ENCODE assay signal across 23 mouse cellular contexts in genomic region chr5:119663747-119664146, GRCm38 (mm10). TPM values are rescaled to one million over a fixed set of nuclear protein-coding genes. Genes with fewer than 3 reads are reported as not detected.
A peak's percentile ranks its signal among the peaks of the same experiment; 100 is the strongest.
DNase-seq lines count a peak whose midpoint lies in the region; ATAC-seq lines count a peak whose summit lies in the region.
"Had no signal": no experiment of that assay in that cellular context is flagged by ENCODE, and none has a peak within 500 bp of the region (broad histone marks: within the 10 kb centered on the region; RNA-seq: fewer than 3 reads in every experiment).

No protein-coding gene starts in this region.

- WGBS in heart, embryonic 11.5 days (ENCODE audit: insufficient replicate concordance): 9% methylated on average over 5 of the region's 5 CpGs
- 16% methylated on average over 5 of the region's 5 CpGs for WGBS in kidney, embryonic 16.5 days
- 6% methylated on average over 5 of the region's 5 CpGs for WGBS in embryonic facial prominence, embryonic 10.5 days
- 29% methylated on average over 5 of the region's 5 CpGs for WGBS in embryonic facial prominence, embryonic 15.5 days

- H3K4me2 ChIP-seq in heart, embryonic 11.5 days: no peak overlapping the region; the same call in 1 of the 2 replicates
- peak overlapping the region; percentile 29 for H3K4me2 ChIP-seq in kidney, embryonic 16.5 days (replicated peaks; ENCODE audit: low read depth, low read length)
- H3K4me2 ChIP-seq in embryonic facial prominence, embryonic 15.5 days (replicated peaks): peak overlapping the region; percentile 50
- H3K4me2 ChIP-seq: forebrain, embryonic 13.5 days; hindbrain, embryonic 12.5 days; neural tube, embryonic 15.5 days; stomach, embryonic 15.5 days had no signal

- H3K27ac ChIP-seq in heart, embryonic 11.5 days (ENCODE audit: low read depth, low read length): no peak overlapping the region
- H3K27ac ChIP-seq in kidney, embryonic 16.5 days (ENCODE audit: low read length): peak overlapping the region; percentile 8; the same call in 1 of the 2 replicates
- H3K27ac ChIP-seq in embryonic facial prominence, embryonic 10.5 days (replicated peaks): 0 out of 2 replicates have a peak overlapping the region, but pooled peaks have one; percentile 64
- H3K27ac ChIP-seq in embryonic facial prominence, embryonic 15.5 days (replicated peaks): peak overlapping the region; percentile 34; the same call in 1 of the 2 replicates
- H3K27ac ChIP-seq: forebrain, embryonic 13.5 days; hindbrain, embryonic 12.5 days; liver, embryonic 15.5 days; macrophage; neural tube, embryonic 15.5 days; stomach, embryonic 15.5 days had no signal

- H3K27me3 ChIP-seq in heart, embryonic 11.5 days (ENCODE audit: control insufficient read depth, insufficient read depth, low read length): peaks cover 97% of the 10 kb centered on the region
- H3K27me3 ChIP-seq in kidney, embryonic 16.5 days (ENCODE audit: insufficient read depth, low read length): peaks cover 96% of the 10 kb centered on the region
- H3K27me3 ChIP-seq in embryonic facial prominence, embryonic 10.5 days (replicated peaks; ENCODE audit: low read depth, poor library complexity, severe bottlenecking): peaks cover 100% of the 10 kb centered on the region
- H3K27me3 ChIP-seq in embryonic facial prominence, embryonic 15.5 days: peaks cover 73% of the 10 kb centered on the region

- H3K4me3 ChIP-seq in heart, embryonic 11.5 days (ENCODE audit: low read depth, low read length): peak overlapping the region; percentile 16; the same call in 1 of the 2 replicates
- H3K4me3 ChIP-seq in kidney, embryonic 16.5 days (ENCODE audit: low read length): no peak overlapping the region
- H3K4me3 ChIP-seq in embryonic facial prominence, embryonic 10.5 days: peak overlapping the region; percentile 44
- H3K4me3 ChIP-seq in embryonic facial prominence, embryonic 15.5 days (replicated peaks): peak overlapping the region; percentile 23; the same call in 1 of the 2 replicates
- H3K4me3 ChIP-seq: erythroblast, embryonic 14.5 days; forebrain, embryonic 13.5 days; hindbrain, embryonic 12.5 days; liver, embryonic 15.5 days; neural tube, embryonic 15.5 days; stomach, embryonic 15.5 days had no signal

- no peaks in the 10 kb centered on the region for H3K9me3 ChIP-seq in heart, embryonic 11.5 days (replicated peaks; ENCODE audit: control insufficient read depth, low read length)
- H3K9me3 ChIP-seq in kidney, embryonic 16.5 days (ENCODE audit: low read length): no peaks in the 10 kb centered on the region
- H3K9me3 ChIP-seq in embryonic facial prominence, embryonic 10.5 days: no peaks in the 10 kb centered on the region
- no peaks in the 10 kb centered on the region for H3K9me3 ChIP-seq in embryonic facial prominence, embryonic 15.5 days (replicated peaks)
- H3K9me3 ChIP-seq: forebrain, embryonic 13.5 days; hindbrain, embryonic 12.5 days; liver, embryonic 15.5 days; neural tube, embryonic 15.5 days; stomach, embryonic 15.5 days had no signal

- H3K9ac ChIP-seq in heart, embryonic 11.5 days (ENCODE audit: low read depth, low read length): no peak overlapping the region
- peak overlapping the region; percentile 32; the same call in 1 of the 2 replicates for H3K9ac ChIP-seq in kidney, embryonic 16.5 days (replicated peaks; ENCODE audit: low read length)
- H3K9ac ChIP-seq in embryonic facial prominence, embryonic 15.5 days: no peak overlapping the region
- H3K9ac ChIP-seq: forebrain, embryonic 13.5 days; hindbrain, embryonic 12.5 days; liver, embryonic 15.5 days; neural tube, embryonic 15.5 days; stomach, embryonic 15.5 days had no signal

- H3K4me1 ChIP-seq in heart, embryonic 11.5 days (ENCODE audit: control insufficient read depth, insufficient read depth, low read length): peaks cover 11% of the 10 kb centered on the region
- H3K4me1 ChIP-seq in kidney, embryonic 16.5 days (ENCODE audit: insufficient read depth, low read length): peaks cover 13% of the 10 kb centered on the region
- H3K4me1 ChIP-seq in embryonic facial prominence, embryonic 10.5 days: peaks cover 82% of the 10 kb centered on the region
- H3K4me1 ChIP-seq in embryonic facial prominence, embryonic 15.5 days: peaks cover 46% of the 10 kb centered on the region
- H3K4me1 ChIP-seq: forebrain, embryonic 13.5 days; neural tube, embryonic 15.5 days had no signal

- DNase-seq in heart, postnatal 10 days: no peak
- no peak for DNase-seq in kidney, postnatal 36 days
- peak; percentile 18 for DNase-seq in embryonic facial prominence, embryonic 10.5 days (ENCODE audit: low spot score)
- no peak for DNase-seq in heart, postnatal 14 days
- DNase-seq: cerebellum, adult 18-20 months; cerebellum, postnatal 14 days; kidney, postnatal 25 days; layer of hippocampus, postnatal 36 days; liver; thymus, postnatal 36 days had no signal

- intact Hi-C loops in heart, postnatal 10 days (cut with DNase I): no loop called here
- intact Hi-C loops in heart, postnatal 14 days (cut with DNase I): no loop called here

- H3K36me3 ChIP-seq in heart, embryonic 11.5 days (ENCODE audit: control insufficient read depth, insufficient read depth, low read length): no peaks in the 10 kb centered on the region
- no peaks in the 10 kb centered on the region for H3K36me3 ChIP-seq in kidney, embryonic 16.5 days (ENCODE audit: insufficient read depth, low read length)
- no peaks in the 10 kb centered on the region for H3K36me3 ChIP-seq in embryonic facial prominence, embryonic 10.5 days (replicated peaks)
- H3K36me3 ChIP-seq in embryonic facial prominence, embryonic 15.5 days: no peaks in the 10 kb centered on the region
- H3K36me3 ChIP-seq: hindbrain, embryonic 12.5 days; liver, embryonic 15.5 days; neural tube, embryonic 15.5 days; stomach, embryonic 15.5 days had no signal

- no peak for ATAC-seq in heart, embryonic 11.5 days (replicated peaks; ENCODE audit: insufficient number of reproducible peaks, low FRiP score, low TSS enrichment)
- no peak for ATAC-seq in kidney, embryonic 16.5 days (ENCODE audit: low FRiP score, low TSS enrichment)
- ATAC-seq in embryonic facial prominence, embryonic 15.5 days (ENCODE audit: insufficient number of reproducible peaks, low FRiP score, low TSS enrichment, low read depth): no peak
- no peak for ATAC-seq in inflammation-experienced regulatory T-cells, adult 6 months
- ATAC-seq: CD4-positive, CD25-positive, alpha-beta regulatory T cell, adult 4 months; forebrain, embryonic 13.5 days; intestine, embryonic 16.5 days had no signal

RNA-seq across cellular contexts. Expression of gene Tbx3, which starts 6.7 kb away (rescaled TPM):
- 12.8 and 14.5 TPM in 2 replicates for polyA plus RNA-seq in heart, embryonic 11.5 days (2014; fragmentation: Nextera tagmentation; extraction: Ambion mirVana)
- 10 to 100 TPM; 18.8 to 20.4 TPM for total RNA-seq in heart, postnatal 10 days (2021)
- polyA plus RNA-seq in kidney, embryonic 16.5 days (2015; fragmentation: Nextera tagmentation; extraction: Ambion mirVana): 52.6 and 60.5 TPM in 2 replicates
- 58.3 and 64.8 TPM in 2 replicates for polyA plus RNA-seq in embryonic facial prominence, embryonic 10.5 days (2016; fragmentation: Nextera tagmentation; extraction: Ambion mirVana)
- 38.8 and 42.1 TPM in 2 replicates for polyA plus RNA-seq in embryonic facial prominence, embryonic 15.5 days (2015; fragmentation: Nextera tagmentation; extraction: Ambion mirVana)
- polyA plus RNA-seq in inflammation-experienced regulatory T-cells, adult 6 months (2017; shearing (Covaris generic)): under 1 TPM in 1 of 3 experiments, not detected in 2; 0.56 TPM
- 10 to 100 TPM; 15.1 to 17.8 TPM for total RNA-seq in heart, postnatal 14 days (2021)
- polyA plus RNA-seq: erythroblast, embryonic 14.5 days; macrophage had no signal
